Mouse (Mus musculus) lung, adult 2 months (tissue): ENCODE results near the gene Bcas1. TPM values are rescaled to one million over a fixed set of nuclear protein-coding genes. Genes with fewer than 3 reads are reported as not detected.

ENCODE experiments used
- DNase-seq: peaks from one replicate; pipeline ENCODE4 v3.0.0; 2022
- H3K4me1 ChIP-seq: fragments of 200-500 bp; 2 replicates; pipeline ENCODE4 v1.6.1; 2011; ENCODE audit warnings: low read length; ENCODE audit not compliant: control insufficient read depth, insufficient read depth
- H3K4me3 ChIP-seq: fragments of 200-500 bp; replicated peaks from 2 replicates; pipeline ENCODE3; 2011; ENCODE audit warnings: low read depth, mild to moderate bottlenecking, control low read depth, low read length; ENCODE audit errors: extremely low read depth
- CTCF ChIP-seq: fragments of 200-500 bp; IDR thresholded peaks from 2 replicates; pipeline ENCODE4 v1.5.1; 2011; ENCODE audit warnings: mild to moderate bottlenecking, low read length, control low read depth; ENCODE audit not compliant: insufficient read depth
- POLR2A ChIP-seq: fragments of 200-500 bp; IDR thresholded peaks from 2 replicates; pipeline ENCODE4 v1.6.1; 2011; ENCODE audit warnings: low read depth, mild to moderate bottlenecking, control low read depth, low read length, borderline replicate concordance; ENCODE audit errors: extremely low read depth
- WGBS: fragments of 180-500 bp; shearing (Covaris S2); methylation state at CpG from one replicate; pipeline ENCODE4 v1.1.7; 2018; 5-methylcytosine and 5-hydroxymethylcytosine counted together
- polyA plus RNA-seq: library from polyadenylated mRNA; depleted of rRNA; stranded (reverse); fragments of >200 nt; gene quantifications from 2 replicates; pipeline ENCODE4 v1.2.3, GENCODE M21; 2012

Gene Bcas1
- polyA plus RNA-seq, 1 experiment = 2.2 TPM

- TF ChIP-seq CTCF = peak; percentile 91
- no peak for TF ChIP-seq POLR2A
- 2% methylated on average over 17 of the region's 17 CpGs for WGBS
- H3K4me1 ChIP-seq = peaks cover 2% of the 10 kb centered on the region
- peak; percentile 66 for DNase-seq
- no peak overlapping the region for H3K4me3 ChIP-seq
These were observed 26.3 kb downstream of the Bcas1 start for GRCm38 (mm10) chr2:170401211-170401799.

- 7% methylated on average over 10 of the region's 10 CpGs for WGBS
These were observed 27.0 kb downstream of the Bcas1 start for GRCm38 (mm10) chr2:170400666-170401065.

GRCm38 (mm10) chr2:170391994-170392393 is 35.7 kb downstream of the Bcas1 start:
- DNase-seq = no peak
- Histone ChIP-seq H3K4me3 (no peak overlapping the region), H3K4me1 (no peaks in the 10 kb centered on the region)
- WGBS = 83% methylated on average over 1 of the region's 1 CpGs
- TF ChIP-seq CTCF (no peak), POLR2A (no peak)

More at GRCm38 (mm10) chr2:170400666-170401065, 27.0 kb downstream of the Bcas1 start:
- DNase-seq = no peak
- Histone ChIP-seq H3K4me3 (no peak overlapping the region), H3K4me1 (peaks cover 2% of the 10 kb centered on the region)
- no peak for TF ChIP-seq CTCF
- no peak for TF ChIP-seq POLR2A

GRCm38 (mm10) chr2:170388320-170388719 is 39.3 kb downstream of the Bcas1 start:
- no peak for TF ChIP-seq CTCF
- TF ChIP-seq POLR2A = no peak
- no peaks in the 10 kb centered on the region for H3K4me1 ChIP-seq
- DNase-seq = no peak
- 39% methylated on average over 5 of the region's 5 CpGs for WGBS
- no peak overlapping the region for H3K4me3 ChIP-seq

GRCm38 (mm10) chr2:170385556-170385955 is 42.1 kb downstream of the Bcas1 start:
- no peak for DNase-seq
- TF ChIP-seq CTCF (no peak), POLR2A (no peak)
- 82% methylated on average over 1 of the region's 1 CpGs for WGBS
- no peaks in the 10 kb centered on the region for H3K4me1 ChIP-seq
- H3K4me3 ChIP-seq = no peak overlapping the region

- TF ChIP-seq CTCF (no peak), POLR2A (no peak)
- DNase-seq = no peak
- H3K4me1 ChIP-seq = no peaks in the 10 kb centered on the region
- H3K4me3 ChIP-seq = no peak overlapping the region
- WGBS = 68% methylated on average over 1 of the region's 1 CpGs
These were observed 42.9 kb downstream of the Bcas1 start for GRCm38 (mm10) chr2:170384770-170385169.

GRCm38 (mm10) chr2:170373391-170373790 is 54.3 kb downstream of the Bcas1 start:
- TF ChIP-seq POLR2A (no peak), CTCF (no peak)
- 85% methylated on average over 10 of the region's 10 CpGs for WGBS
- Histone ChIP-seq H3K4me3 (no peak overlapping the region), H3K4me1 (no peaks in the 10 kb centered on the region)
- DNase-seq = no peak

- no peak for DNase-seq
- H3K4me1 ChIP-seq = 0 out of 2 replicates have a peak, but pooled peaks cover 3% of the 10 kb centered on the region
- no peak for TF ChIP-seq POLR2A
- TF ChIP-seq CTCF = no peak
- no peak overlapping the region for H3K4me3 ChIP-seq
- 56% methylated on average over 2 of the region's 2 CpGs for WGBS
These were observed 62.0 kb downstream of the Bcas1 start for GRCm38 (mm10) chr2:170365676-170366075.

- H3K4me1 ChIP-seq = 0 out of 2 replicates have a peak, but pooled peaks cover 3% of the 10 kb centered on the region
- DNase-seq = no peak
- TF ChIP-seq POLR2A (no peak), CTCF (no peak)
- WGBS = 29% methylated on average over 3 of the region's 3 CpGs
- H3K4me3 ChIP-seq = no peak overlapping the region
These were observed 62.4 kb downstream of the Bcas1 start for GRCm38 (mm10) chr2:170365271-170365670.

GRCm38 (mm10) chr2:170356667-170357374 is 70.8 kb downstream of the Bcas1 start:
- 54% methylated on average over 16 of the region's 16 CpGs for WGBS
- H3K4me1 ChIP-seq = peaks cover 2% of the 10 kb centered on the region; the same call in 1 of the 2 replicates
- H3K4me3 ChIP-seq = no peak overlapping the region
- no peak for TF ChIP-seq POLR2A
- peak; percentile 52; the same call in 1 of the 2 replicates for TF ChIP-seq CTCF
- DNase-seq = no peak
